Mouse (Mus musculus) heart, adult 18-20 months (tissue): ENCODE measurements at regions not wholly inside any gene's neighbourhood (a gene's known extent, or its start where the extent isn't known, plus 50 kb on each side); places are given as distances from the start of the nearest gene placed in this dataset.
"Not testable (repeated sequence)": the region's sequence is repeated elsewhere in the genome, so short reads cannot be mapped to it uniquely, and the experiment has no call there.

Experiments
- DNase-seq, 2 experiments: peaks; one replicate each; pipeline ENCODE4 v3.0.0; 2021 to 2022; ENCODE audit warnings: mixed read lengths in 1 of 2

DNA sequence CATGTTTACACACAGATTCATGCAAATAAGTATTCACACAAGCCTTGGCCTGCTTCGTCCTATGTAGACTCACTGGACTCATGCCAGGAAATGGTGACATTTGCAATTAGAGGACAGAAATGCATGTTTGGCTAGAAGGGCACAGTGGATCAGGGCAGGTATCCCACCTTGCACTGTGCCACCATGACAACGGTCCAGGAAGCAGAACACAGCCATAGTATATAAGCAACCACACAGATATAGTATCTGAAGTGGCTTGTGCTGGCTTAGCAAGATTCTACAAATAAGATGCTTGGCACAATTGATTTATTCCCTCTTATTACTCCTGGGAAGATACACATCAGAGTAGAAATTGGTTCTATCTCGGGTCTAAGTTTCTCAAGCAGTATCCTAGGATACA is 218.0 kb downstream of the Unc5cl start:
- DNase-seq = no peak

DNA sequence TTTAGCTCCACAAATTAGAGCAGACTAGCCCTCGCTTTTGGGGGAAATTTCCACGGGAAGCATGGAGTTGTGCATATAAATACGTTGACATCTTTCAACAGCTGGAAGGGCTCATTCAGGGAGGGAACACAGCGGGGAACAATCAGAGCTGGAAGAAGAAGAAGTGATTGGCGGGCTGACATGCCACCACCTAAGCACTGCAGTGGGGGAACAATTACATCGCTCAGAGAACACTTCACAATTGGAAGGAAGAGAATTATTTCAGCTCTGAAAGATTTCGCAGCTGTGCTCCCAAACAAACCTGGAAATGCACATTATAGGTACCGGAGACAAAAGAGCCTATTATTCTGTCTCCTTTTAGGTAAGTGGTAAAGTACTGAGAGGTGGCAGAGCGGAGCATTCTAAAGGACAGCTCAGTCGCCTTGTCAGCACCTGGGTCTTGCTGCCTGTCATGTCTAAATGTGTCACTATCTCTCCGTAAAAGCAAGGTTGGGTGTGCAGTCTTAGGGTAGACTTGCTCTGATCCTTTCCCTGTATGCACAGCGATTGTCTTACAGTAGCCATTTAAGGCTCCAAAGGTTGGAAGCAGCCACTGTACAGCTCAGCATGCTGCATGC is 223.6 kb downstream of the Unc5cl start:
- DNase-seq = no peak

- DNase-seq = no peak
Observed at GRCm38 (mm10) chr17:48680331-48680730, 225.6 kb downstream of the Unc5cl start.

DNA sequence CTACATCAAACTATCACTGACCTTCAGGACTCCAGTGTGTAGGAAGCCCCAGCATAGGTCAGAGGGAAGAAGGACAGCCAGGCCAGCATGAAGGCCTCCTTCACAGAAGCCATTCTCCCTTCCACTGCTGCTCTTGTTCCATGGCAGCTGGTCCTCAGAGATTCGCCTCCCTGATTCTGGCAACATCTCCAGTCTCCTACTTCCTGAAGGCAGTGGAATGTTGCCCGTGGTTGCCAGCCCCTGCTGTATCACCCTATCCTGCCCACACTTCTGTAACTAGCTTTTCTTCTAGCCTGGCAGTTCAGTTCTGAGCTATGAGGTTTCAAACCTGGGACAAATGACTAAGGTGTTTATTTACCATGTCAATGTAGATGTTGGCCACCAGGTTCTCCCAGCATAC is 234.2 kb downstream of the Unc5cl start:
- no peak for DNase-seq

- DNase-seq = no peak
Observed at GRCm38 (mm10) chr17:48698456-48698855, 233.7 kb upstream of the Lrfn2 start.

DNA sequence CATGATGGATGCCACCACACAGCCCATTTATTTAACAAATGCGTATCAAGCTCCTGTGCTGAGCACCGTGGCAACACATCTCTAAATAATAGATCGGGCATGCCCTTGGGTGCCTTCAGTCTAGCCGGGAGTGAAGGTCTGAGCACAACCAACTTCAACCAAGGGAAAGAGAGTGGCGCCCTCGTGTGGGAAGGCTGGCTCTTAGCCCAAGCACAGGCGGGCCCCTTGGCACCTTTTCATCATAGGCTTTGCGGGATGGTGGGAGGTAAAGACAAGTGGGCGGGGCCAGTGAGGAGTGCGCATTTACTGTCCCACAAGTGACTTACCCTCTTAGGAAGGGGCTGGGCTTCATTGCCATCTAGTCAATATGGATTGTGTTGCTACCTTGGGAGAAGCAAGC is 231.6 kb upstream of the Lrfn2 start:
- DNase-seq = no peak

DNA sequence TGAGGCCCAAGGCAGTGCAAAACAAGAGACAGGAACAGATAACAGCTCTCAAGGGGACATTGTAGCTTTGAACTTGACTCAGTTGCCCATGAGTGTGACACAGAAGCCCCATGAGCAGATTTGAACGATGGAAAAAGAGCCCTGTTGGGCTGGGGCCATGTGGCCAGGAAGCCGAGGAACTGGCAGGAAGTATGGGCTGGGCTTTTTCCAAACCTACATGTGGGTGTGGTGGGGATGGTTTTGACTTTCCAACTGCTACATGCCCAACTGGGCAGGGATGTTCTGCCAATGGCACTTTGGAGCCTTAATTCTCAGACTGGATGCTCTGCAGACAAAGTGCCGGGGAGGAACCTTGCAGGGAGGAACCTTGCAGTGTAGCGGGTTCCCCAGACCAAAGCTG is 211.7 kb upstream of the Lrfn2 start:
- DNase-seq = no peak

- peak; percentile 4 for DNase-seq
Observed at GRCm38 (mm10) chr17:48723286-48723685, 208.9 kb upstream of the Lrfn2 start.

DNA sequence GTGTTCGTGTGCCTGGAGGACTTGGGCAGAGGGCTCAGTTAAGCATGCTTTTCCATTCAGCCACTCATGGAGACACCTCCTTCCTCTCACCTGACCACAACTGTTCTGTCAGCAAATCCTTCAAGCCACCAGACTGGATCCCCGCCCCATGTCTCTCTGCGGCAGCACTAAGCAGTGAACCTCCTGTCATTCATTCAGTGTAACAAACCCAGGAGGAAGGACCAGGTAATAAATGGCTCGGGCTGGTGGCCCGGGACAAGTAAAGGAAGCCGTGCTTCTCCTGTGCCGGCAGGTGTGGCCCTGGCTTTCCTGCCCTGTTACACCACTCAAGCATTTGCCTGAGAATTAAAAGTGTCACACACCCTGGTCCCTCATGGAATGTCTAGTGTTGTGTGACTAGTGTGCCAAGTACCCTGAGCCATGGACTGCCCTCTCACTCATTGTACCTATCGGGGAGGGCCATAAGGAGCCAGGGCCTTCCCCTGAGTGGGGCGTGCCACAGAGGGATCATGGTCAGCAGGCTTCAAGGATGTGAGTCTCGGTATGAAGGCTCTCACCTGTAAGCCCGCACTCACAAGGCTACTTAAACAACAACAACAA is 207.6 kb upstream of the Lrfn2 start:
- DNase-seq = no peak

DNA sequence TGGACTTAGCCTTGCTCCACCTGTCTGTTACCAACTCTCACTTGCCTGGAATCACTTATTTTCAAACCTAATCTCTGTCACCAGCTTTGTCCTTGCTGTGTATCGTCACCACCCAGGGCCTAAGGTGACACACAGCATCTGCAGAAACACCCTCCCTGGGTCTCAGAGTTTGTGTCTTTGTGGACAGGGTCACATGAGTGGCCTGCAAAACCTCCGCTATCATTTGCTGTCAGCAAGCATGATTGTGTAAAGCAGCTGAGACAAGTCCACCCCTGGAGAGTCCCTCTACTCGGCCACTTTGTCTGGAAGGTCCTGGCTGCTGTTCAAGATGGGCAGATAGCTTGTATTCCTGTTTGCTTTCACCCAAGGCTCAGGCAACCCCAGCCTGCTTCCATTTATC is 205.7 kb upstream of the Lrfn2 start:
- DNase-seq = no peak

DNA sequence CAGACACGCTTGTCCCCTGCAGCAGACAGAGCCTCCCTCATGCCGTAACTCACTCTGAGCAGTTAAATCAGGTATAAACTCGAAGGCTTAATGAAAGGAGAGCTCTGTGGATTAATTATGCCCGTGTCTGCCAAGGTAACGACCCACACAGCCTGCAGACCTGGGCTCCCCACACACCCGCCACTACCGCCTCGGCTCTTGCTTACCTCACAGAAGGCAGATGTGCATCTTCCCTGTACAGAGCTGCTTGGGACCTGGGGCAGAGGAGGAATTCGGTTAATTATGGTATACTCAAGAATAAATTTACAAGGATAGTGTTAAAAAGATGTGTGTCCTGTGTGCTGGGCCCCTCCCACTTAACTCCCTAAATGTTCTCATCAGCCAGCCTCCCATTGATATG is 198.4 kb upstream of the Lrfn2 start:
- DNase-seq = no peak

- DNase-seq = not testable (repeated sequence)
Observed at GRCm38 (mm10) chr17:48737181-48737580, 195.0 kb upstream of the Lrfn2 start.

DNA sequence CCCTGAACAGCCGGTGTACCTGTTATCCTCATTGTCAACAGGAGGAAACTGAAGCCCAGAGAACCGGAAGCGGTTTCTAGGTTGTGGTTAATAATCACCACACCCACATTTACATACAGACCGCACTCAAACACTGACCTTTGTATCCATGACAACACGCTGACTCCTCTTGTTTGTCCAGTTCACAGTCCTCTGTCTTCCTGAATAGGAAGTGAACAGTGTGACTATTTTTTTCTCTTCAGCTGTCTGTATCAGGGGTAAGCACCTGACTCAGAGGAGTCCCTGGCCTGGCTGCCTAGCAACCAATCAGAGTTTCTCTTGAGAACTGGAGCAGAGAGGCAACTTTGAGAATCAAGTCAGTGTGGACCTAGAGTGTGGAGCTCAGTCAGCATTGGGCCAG is 193.5 kb upstream of the Lrfn2 start:
- peak in 1 of 2 experiments; percentile 4 for DNase-seq

GRCm38 (mm10) chr17:48742769-48743405 is 189.3 kb upstream of the Lrfn2 start:
- DNase-seq = no peak

GRCm38 (mm10) chr17:48770099-48770498 is 162.1 kb upstream of the Lrfn2 start:
- DNase-seq = no peak

DNA sequence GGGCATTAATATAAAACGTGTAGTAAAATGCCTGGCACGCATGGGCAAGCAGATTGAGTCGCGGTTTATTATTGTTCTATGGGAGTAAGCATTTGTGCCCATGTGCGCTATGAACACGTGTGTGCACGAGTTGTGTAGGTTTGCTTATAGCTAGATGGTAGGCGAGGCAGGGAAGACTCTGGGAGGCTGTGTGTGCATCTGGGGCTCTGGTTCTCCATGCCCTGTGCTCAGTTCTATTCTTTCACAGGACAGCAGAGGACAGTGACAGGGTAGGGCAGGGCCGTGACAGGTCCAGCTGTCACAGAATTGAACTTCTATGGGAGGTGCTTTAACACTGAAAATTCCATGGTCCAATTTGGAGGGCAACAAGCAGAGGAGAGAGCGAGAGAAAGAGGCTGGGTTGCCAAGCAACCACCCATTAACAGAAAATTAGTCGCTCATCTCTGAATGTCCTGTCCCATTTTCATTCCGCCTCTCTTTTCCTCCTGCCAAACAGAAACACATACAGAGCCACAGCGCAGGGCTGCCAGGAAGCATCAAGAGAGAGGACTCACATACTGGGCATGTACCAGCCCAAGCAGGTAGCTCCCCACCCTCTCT is 160.4 kb upstream of the Lrfn2 start:
- no peak for DNase-seq

DNA sequence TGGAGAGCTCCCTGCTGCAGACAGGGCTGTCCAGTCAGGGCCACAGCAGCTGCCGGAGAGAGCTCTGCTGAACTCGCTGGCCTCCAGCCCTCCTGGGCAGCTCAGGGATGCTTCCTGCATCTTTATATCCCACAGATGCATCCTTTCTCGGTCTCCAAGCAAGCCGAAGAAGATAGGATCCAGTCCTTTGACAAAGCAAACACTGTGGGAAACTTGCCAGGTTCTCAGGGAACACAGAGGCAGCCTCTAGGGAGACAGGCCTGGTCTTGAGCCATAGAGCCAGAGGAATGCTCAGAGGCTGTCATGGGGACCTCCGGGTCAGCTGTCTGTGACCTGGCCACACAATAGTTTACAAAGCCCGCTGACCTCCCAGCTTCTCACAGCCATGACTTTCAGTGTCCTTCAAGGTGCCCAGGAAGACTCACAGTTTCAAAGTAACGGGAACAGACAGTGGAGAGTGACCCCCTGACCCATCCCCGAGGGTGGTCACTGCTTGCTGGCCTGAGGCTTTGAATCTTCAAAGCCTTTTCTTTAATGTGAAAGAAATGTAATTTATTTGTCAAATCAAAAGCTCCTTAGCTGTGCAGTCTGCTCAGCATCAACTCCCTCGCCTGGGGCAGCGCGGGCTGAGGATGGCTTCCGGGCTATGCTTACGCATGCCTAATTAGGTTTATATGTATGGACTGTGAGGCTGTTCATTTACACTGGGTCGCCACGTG is 157.8 kb upstream of the Lrfn2 start:
- DNase-seq = peak; percentile 47 to 60

DNA sequence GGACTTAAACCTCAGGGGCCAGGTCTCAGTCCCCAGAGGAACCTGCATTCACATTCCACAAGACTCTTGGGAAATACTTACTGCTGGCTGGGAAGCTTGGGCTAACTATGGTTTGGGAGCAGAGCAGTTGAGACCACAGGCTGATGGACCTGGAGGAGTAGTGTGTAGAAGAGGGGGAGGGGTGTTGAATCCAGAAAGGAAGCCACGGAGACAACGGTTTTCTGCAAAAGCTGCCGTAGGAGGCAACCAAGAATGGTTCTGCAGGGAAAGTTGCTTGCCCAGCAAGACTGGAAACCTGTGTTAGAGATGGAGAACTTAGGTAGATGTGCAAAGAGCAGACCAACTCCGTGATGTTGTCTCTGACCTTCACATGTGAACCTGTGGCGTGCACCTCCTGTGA is 156.7 kb upstream of the Lrfn2 start:
- DNase-seq = no peak

GRCm38 (mm10) chr17:48776502-48776902 is 155.7 kb upstream of the Lrfn2 start:
- DNase-seq = no peak

DNA sequence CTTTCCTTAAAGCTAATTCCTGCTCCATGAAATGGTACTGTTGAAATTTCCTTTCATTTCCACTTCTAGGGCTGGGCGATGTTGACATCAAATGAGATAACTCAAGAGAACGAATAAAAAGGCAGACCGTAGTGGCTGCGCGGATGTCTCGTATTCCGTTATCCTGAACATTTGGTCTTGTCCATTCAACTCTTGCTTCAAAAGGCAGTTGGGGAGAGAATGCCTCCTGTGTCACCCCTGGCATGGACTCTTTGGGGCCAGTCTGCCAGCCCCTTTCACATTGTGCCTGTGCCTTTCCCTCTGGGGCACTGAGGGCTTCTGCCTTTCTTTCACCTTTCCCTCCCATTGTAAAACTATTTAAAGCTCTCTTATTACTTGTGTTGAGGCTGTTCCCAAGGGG is 152.0 kb upstream of the Lrfn2 start:
- no peak for DNase-seq

GRCm38 (mm10) chr17:48784417-48784816 is 147.8 kb upstream of the Lrfn2 start:
- no peak for DNase-seq

- DNase-seq = no peak
Observed at GRCm38 (mm10) chr17:48786501-48786900, 145.7 kb upstream of the Lrfn2 start.

- no peak for DNase-seq
Observed at GRCm38 (mm10) chr17:48789846-48790245, 142.3 kb upstream of the Lrfn2 start.
